ENCODE assay signal across 21 mouse cellular contexts in the genomic region with DNA sequence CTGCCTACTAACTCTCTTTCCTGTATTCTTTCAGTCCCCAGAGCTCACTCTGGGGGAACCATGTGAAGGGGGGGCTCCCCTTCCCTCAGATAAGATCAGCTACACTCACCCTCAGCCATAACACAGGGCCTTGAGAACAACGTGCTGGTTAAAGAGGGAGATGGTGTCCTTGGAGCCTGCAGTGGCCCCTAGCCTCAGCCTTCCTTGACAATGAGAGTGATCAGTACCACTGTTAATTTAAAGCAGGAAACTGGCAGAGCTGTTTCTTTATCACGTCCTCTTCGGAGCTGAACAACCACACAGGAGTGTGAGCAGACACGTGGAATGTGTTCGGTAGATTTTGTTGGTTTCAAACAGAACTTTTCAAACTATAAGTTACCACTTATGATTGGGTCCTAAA.
DNase-seq lines count a peak whose midpoint lies in the region; ATAC-seq lines count a peak whose summit lies in the region.
"Had no signal": no experiment of that assay in that cellular context is flagged by ENCODE, and none has a peak within 500 bp of the region (broad histone marks: within the 10 kb centered on the region; RNA-seq: fewer than 3 reads in every experiment).

No protein-coding gene starts in this region.

- DNase-seq in heart, adult 11 months, result peak; percentile 41
- no peak for DNase-seq in heart, postnatal 36 days
- peak; percentile 21 for DNase-seq in thymus, postnatal 4 days
- DNase-seq in thymus, adult 18-20 months, result no peak
- DNase-seq in layer of hippocampus, adult 9-11 months, result no peak
- DNase-seq in ovary, adult 18-20 months (ENCODE audit: low spot score), result no peak
- DNase-seq: adrenal gland, postnatal 25 days; cerebellum, adult 18-20 months; cerebellum, postnatal 10 days; gastrocnemius, postnatal 10 days; heart, postnatal 4 days; kidney, adult 9 months; kidney, postnatal 10 days; liver; lung, adult 2 months; lung, postnatal 10 days; thymus, postnatal 14 days had no signal

- ATAC-seq in hematopoietic stem cell, adult 5-6 weeks (replicated peaks in 1 of 2; ENCODE audit: insufficient read depth in 1 of 2, low FRiP score in 2 of 2, low TSS enrichment in 1 of 2, low read depth in 1 of 2, poor library complexity in 2 of 2, severe bottlenecking in 2 of 2), result peak; percentile 40 to 48; a peak in 3 of 4 replicates
- ATAC-seq: hindbrain, embryonic 16.5 days; intestine, embryonic 15.5 days; midbrain, embryonic 15.5 days had no signal

- intact Hi-C loops in heart, postnatal 36 days (cut with DNase I), result no loop called here

Comparison
In these comparisons a context has a peak if more than half of its experiments do, and no peak if none do; other contexts are left out.
1. DNase-seq: peak in heart, adult 11 months (single experiment) and thymus, postnatal 4 days (single experiment); none in heart, postnatal 36 days (0 of 2), thymus, adult 18-20 months (0 of 2), layer of hippocampus, adult 9-11 months (single experiment) and ovary, adult 18-20 months (single experiment).